Mouse (Mus musculus): ENCODE results near the gene Cd55. TPM values are rescaled to one million over a fixed set of nuclear protein-coding genes. Genes with fewer than 3 reads are reported as not detected.

Gene Cd55
- 7.8 and 11.0 TPM in 2 replicates for total RNA-seq (2014; rRNA removed)
- 5.6 and 9.0 TPM in 2 replicates for polyA plus RNA-seq (2015; fragmentation: Nextera tagmentation; extraction: Ambion mirVana)

GRCm38 (mm10) chr1:130462084-130462861 lies at the start of gene Cd55:
Gene Cd55, minus strand, starts transcription at chr1:130462744.
- Histone ChIP-seq H3K27me3 (ENCODE audit: insufficient read depth, low read length) (no peaks in the 10 kb centered on the region), H3K4me3 (ENCODE audit: low read depth, low read length) (peak within 1 kb of the TSS; percentile 73), H3K4me1 (ENCODE audit: insufficient read depth) (no peaks in the 10 kb centered on the region), H3K27ac (ENCODE audit: low read depth, low read length) (peak within 1 kb of the TSS; percentile 48), H3K9ac (peak within 1 kb of the TSS; percentile 80), H3K9me3 (ENCODE audit: low read length) (no peaks in the 10 kb centered on the region), H3K4me2 (ENCODE audit: low read depth) (peak within 1 kb of the TSS; percentile 81), H3K36me3 (ENCODE audit: insufficient read depth) (no peaks in the 10 kb centered on the region)
- DNase-seq (peak; percentile 90), ATAC-seq (peak; percentile 95)
- peak; percentile 90 for TF ChIP-seq CTCF (IDR thresholded peaks at IDR 0.05; ENCODE audit: low read depth)
- WGBS, result 3% methylated on average over 45 of the region's 45 CpGs

GRCm38 (mm10) chr1:130511823-130512370 lies 49.4 kb upstream of the Cd55 start:
- Histone ChIP-seq H3K4me2 (ENCODE audit: low read depth) (no peak overlapping the region), H3K4me1 (ENCODE audit: insufficient read depth) (no peaks in the 10 kb centered on the region), H3K27ac (ENCODE audit: low read depth, low read length) (no peak overlapping the region), H3K9ac (no peak overlapping the region), H3K36me3 (ENCODE audit: insufficient read depth) (no peaks in the 10 kb centered on the region), H3K27me3 (ENCODE audit: insufficient read depth, low read length) (no peaks in the 10 kb centered on the region), H3K4me3 (ENCODE audit: low read depth, low read length) (no peak overlapping the region), H3K9me3 (ENCODE audit: low read length) (no peaks in the 10 kb centered on the region)
- TF ChIP-seq CTCF (IDR thresholded peaks at IDR 0.05; ENCODE audit: low read depth), result no peak
- WGBS, result 82% methylated on average over 3 of the region's 3 CpGs
- ATAC-seq (no peak), DNase-seq (no peak)

- H3K4me1 ChIP-seq (ENCODE audit: insufficient read depth), result no peaks in the 10 kb centered on the region
- no peaks in the 10 kb centered on the region for H3K36me3 ChIP-seq (ENCODE audit: insufficient read depth)
- ATAC-seq, result no peak
- no peak overlapping the region for H3K9ac ChIP-seq
- TF ChIP-seq CTCF (IDR thresholded peaks at IDR 0.05; ENCODE audit: low read depth), result no peak
- no peak overlapping the region for H3K4me3 ChIP-seq (ENCODE audit: low read depth, low read length)
- 46% methylated on average over 2 of the region's 2 CpGs for WGBS
- H3K27ac ChIP-seq (ENCODE audit: low read depth, low read length), result no peak overlapping the region
- H3K4me2 ChIP-seq (ENCODE audit: low read depth), result no peak overlapping the region
- H3K27me3 ChIP-seq (ENCODE audit: insufficient read depth, low read length), result no peaks in the 10 kb centered on the region
- H3K9me3 ChIP-seq (ENCODE audit: low read length), result no peaks in the 10 kb centered on the region
- no peak for DNase-seq
Observed at GRCm38 (mm10) chr1:130508957-130509350, 46.4 kb upstream of the Cd55 start.

- no peaks in the 10 kb centered on the region for H3K9me3 ChIP-seq (ENCODE audit: low read length)
- H3K4me1 ChIP-seq (ENCODE audit: insufficient read depth), result no peaks in the 10 kb centered on the region
Observed at GRCm38 (mm10) chr1:130508030-130508956, 45.7 kb upstream of the Cd55 start.

GRCm38 (mm10) chr1:130507408-130507807 lies 44.9 kb upstream of the Cd55 start:
- Histone ChIP-seq H3K4me3 (ENCODE audit: low read depth, low read length) (no peak overlapping the region), H3K9ac (no peak overlapping the region), H3K36me3 (ENCODE audit: insufficient read depth) (no peaks in the 10 kb centered on the region), H3K4me1 (ENCODE audit: insufficient read depth) (no peaks in the 10 kb centered on the region), H3K27me3 (ENCODE audit: insufficient read depth, low read length) (no peaks in the 10 kb centered on the region), H3K9me3 (ENCODE audit: low read length) (no peaks in the 10 kb centered on the region), H3K27ac (ENCODE audit: low read depth, low read length) (no peak overlapping the region), H3K4me2 (ENCODE audit: low read depth) (no peak overlapping the region)
- DNase-seq (no peak), ATAC-seq (no peak)
- TF ChIP-seq CTCF (IDR thresholded peaks at IDR 0.05; ENCODE audit: low read depth), result no peak
- 53% methylated on average over 2 of the region's 2 CpGs for WGBS

More at GRCm38 (mm10) chr1:130508030-130508956, 45.7 kb upstream of the Cd55 start:
- TF ChIP-seq CTCF (IDR thresholded peaks at IDR 0.05; ENCODE audit: low read depth), result no peak
- Histone ChIP-seq H3K4me3 (ENCODE audit: low read depth, low read length) (no peak overlapping the region), H3K27ac (ENCODE audit: low read depth, low read length) (no peak overlapping the region), H3K4me2 (ENCODE audit: low read depth) (no peak overlapping the region), H3K9ac (no peak overlapping the region), H3K27me3 (ENCODE audit: insufficient read depth, low read length) (no peaks in the 10 kb centered on the region), H3K36me3 (ENCODE audit: insufficient read depth) (no peaks in the 10 kb centered on the region)
- WGBS, result 56% methylated on average over 6 of the region's 6 CpGs
- no peak for DNase-seq
- no peak for ATAC-seq

- H3K4me1 ChIP-seq (ENCODE audit: insufficient read depth), result no peaks in the 10 kb centered on the region
- TF ChIP-seq CTCF (IDR thresholded peaks at IDR 0.05; ENCODE audit: low read depth), result no peak
- H3K27ac ChIP-seq (ENCODE audit: low read depth, low read length), result no peak overlapping the region
- no peaks in the 10 kb centered on the region for H3K9me3 ChIP-seq (ENCODE audit: low read length)
- H3K4me3 ChIP-seq (ENCODE audit: low read depth, low read length), result no peak overlapping the region
- 79% methylated on average over 2 of the region's 2 CpGs for WGBS
- ATAC-seq (no peak), DNase-seq (no peak)
- no peaks in the 10 kb centered on the region for H3K36me3 ChIP-seq (ENCODE audit: insufficient read depth)
- H3K4me2 ChIP-seq (ENCODE audit: low read depth), result no peak overlapping the region
- no peaks in the 10 kb centered on the region for H3K27me3 ChIP-seq (ENCODE audit: insufficient read depth, low read length)
- no peak overlapping the region for H3K9ac ChIP-seq
Observed at GRCm38 (mm10) chr1:130499962-130500361, 37.4 kb upstream of the Cd55 start.
